Mouse (Mus musculus) bone marrow macrophage, adult 2 months (primary cell): ENCODE measurements around the gene Maml2.

Source experiments
- CTCF ChIP-seq: IDR thresholded peaks from 2 replicates; pipeline ENCODE4 v1.5.1; 2012; ENCODE audit warnings: low read depth, mild to moderate bottlenecking, low read length, moderate library complexity
- POLR2A ChIP-seq: IDR thresholded peaks from 2 replicates; pipeline ENCODE4 v1.6.1; 2012; ENCODE audit warnings: mild to moderate bottlenecking, low read depth, low read length, borderline replicate concordance

DNA sequence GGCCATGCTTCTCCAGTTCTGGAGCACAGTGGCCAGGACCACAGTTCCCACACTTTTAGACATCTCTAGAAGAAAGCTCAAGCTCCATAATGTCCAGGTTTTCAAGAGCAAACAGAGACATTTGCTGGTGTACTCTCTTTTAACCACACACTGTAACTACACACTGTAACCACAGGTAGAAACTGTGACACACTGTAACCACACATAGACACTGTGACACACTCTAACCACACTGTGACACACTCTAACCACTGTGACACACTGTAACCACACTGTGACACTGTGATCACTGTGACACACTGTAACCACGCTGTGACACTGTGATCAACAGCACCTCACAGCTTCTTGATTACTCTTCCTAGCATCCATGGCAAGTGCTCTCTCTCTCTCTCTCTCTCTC, 148.5 kb downstream of the Maml2 start:
- TF ChIP-seq CTCF (no peak), POLR2A (no peak)
